Mouse (Mus musculus) heart, postnatal 25 days (tissue): ENCODE measurements at regions not wholly inside any gene's neighbourhood (a gene's known extent, or its start where the extent isn't known, plus 50 kb on each side); places are given as distances from the start of the nearest gene placed in this dataset.
A peak's percentile ranks its signal among the peaks of the same experiment; 100 is the strongest.

Source experiments
- DNase-seq: peaks from one replicate; pipeline ENCODE4 v3.0.0; 2022; ENCODE audit warnings: low spot score
- intact Hi-C: fragments of 180-260 bp; cut with DNase I; formaldehyde crosslinking; loops from one replicate; pipeline ENCODE4 v1.15.1; 2025

DNA sequence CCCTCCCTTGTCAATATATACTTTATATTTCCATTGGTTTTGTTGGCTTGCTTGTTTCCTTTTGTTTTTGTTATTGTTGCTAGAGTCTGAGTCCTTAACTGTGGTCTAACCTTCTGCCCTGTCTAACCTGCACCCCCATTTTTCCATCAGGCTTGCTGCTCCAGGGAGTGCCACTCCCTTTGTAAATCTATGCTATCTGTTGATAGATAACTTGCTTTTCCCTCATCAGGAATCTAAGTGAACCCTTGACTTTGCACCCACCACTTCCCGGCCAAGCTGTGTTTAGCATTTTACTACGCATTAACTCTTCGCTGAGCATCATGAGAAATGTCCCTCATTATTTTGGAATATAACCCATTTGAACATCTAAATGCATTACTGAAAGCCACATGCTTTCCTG, 193.8 kb upstream of the Mctp2 start:
- intact Hi-C loops: no loop called here
- DNase-seq: no peak

- DNase-seq: no peak
- intact Hi-C loops: no loop called here
These were observed 194.6 kb upstream of the Mctp2 start for GRCm38 (mm10) chr7:72500996-72501395.

DNA sequence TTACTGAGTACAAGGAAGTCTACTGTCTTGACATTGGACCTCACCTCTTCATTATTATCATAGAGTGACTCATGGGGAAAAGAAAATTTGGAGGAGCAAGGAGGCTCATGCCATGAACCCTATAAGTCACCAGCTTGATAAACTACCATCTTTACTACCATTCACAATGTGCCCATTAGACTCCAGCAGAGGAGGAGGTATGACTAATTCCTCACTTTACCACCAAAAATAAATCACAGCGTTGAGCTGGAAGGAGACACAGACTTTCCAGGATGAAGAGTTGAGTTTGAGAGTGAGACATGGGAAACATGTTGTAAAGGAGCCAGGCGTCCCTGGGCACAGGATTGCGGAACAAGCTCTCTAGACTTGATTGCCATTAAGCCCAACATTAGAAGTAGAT, 195.0 kb upstream of the Mctp2 start:
- no peak for DNase-seq
- intact Hi-C loops: no loop called here

DNA sequence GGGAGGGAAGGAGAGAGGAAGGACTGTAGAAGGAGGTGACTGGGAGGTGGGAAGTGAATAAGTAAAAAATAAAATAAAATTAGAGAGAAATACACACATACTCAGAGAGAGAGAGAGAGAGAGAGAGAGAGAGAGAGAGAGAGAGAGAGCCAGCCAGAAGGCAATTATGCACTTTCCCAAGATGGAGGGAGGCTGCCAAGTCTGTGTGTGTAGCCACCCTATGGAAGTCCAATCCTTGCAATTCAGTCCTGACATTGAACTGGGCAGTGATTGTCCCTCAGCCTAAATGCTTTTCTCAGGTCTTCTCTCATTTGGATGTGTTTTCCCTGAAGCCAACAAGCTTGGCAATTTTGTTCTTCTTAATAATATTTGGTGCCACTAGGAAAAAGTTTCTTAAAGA, 197.3 kb upstream of the Mctp2 start:
- DNase-seq: no peak
- intact Hi-C loops: no loop called here

GRCm38 (mm10) chr7:72504268-72504667, 197.9 kb upstream of the Mctp2 start:
- intact Hi-C loops: no loop called here
- peak; percentile 17 for DNase-seq

DNA sequence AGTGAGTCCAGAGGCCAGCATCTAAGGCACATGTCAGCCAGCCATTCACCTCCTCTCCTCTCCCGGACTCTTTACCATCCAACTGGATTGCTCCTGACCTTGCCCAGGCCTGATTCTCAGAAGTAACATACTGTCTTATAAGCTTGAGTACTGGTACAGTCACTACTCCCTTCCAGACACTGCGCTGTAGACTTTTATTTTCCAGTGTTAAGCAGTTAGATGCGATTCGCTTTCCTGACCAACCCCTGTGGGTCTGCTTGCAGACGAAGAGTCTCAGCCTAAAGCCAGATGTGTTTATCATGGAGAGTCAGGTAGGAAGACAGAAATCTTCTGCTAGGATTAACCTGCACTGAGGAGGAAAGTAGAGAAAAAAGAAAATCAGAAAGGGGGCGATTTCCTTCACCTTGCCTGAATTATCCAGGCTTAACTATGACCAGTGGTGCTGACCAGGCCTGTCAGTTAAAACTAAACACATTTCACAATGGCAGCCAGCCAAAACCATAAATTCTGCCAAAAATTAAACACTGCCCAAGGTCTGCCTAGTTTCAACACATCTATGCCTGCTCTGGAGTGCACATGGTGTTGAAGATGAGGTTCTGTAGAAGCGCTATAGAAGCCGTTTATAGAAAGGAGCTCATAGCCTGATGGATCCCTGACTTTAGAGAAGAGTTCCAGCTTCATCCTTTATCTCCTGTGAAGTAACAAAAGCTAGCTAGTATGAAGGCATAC, 199.5 kb upstream of the Mctp2 start:
- DNase-seq: no peak
- intact Hi-C loops: no loop called here

DNA sequence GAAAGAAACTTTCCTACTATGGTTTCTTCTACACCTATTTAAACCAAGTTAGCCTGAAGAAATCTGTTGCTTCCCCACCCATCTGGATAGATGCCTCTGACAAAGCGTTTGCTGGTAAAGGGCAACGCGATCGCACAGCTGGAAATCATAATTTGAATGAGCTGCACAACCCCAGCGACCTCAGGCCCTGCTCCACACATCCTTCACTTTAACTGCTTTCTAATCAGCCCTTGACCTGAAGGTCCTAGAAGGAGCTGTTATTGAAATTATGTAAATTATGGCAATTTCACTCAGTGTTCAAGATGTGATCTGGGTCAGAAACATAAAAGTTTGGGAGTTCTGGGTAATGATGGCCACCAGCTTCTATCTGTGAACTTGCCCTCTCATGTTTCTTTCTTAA, 201.5 kb upstream of the Mctp2 start:
- no peak for DNase-seq
- intact Hi-C loops: no loop called here

DNA sequence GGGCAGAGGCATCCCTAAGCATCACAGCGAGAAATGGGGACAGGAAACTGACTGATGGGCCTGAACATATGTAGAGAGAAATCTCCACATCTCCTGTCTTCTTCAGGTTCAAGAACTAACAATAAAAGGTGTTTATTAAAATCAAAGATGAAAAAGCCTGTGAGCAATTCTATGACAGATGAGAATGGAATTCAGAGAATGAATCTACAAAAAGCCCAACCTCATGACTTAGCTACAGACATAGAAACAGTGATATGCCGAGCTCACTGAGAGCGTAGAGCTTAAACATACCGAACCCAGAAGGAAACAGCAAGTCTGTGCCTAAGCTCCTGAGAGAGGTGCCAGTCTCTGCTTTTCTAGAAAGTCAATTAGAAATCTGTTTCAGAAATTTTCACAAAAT, 203.7 kb upstream of the Mctp2 start:
- intact Hi-C loops: no loop called here
- DNase-seq: no peak

GRCm38 (mm10) chr7:72513446-72513845, 207.0 kb upstream of the Mctp2 start:
- no peak for DNase-seq
- intact Hi-C loops: no loop called here

- intact Hi-C loops: no loop called here
- no peak for DNase-seq
These were observed 208.4 kb upstream of the Mctp2 start for GRCm38 (mm10) chr7:72514851-72515250.

DNA sequence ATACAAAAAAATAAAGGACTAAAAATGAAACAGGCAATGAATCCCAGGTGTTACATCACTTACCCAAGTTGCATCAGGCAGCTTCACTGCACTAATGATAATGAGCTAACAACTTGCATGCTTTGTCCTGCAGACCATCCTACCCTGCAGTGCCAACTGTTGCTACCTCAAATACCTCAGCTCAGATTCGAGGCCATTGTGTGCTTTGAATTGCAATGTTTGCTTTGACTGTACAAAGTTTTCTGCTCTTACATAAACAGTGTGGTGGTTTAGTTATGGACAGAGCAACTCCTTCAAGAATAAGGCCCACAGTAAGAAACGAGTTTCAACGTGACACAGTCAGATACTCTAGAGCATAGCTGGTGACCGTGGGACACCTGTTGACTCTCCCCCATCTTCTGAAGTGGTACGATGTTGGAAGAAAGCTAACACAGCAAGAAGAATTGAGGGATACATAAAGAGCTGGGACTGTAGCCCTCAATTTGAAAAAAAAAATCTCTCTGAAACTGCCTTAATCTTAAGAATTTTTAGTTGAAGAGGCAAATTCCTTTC, 212.1 kb upstream of the Mctp2 start:
- no peak for DNase-seq
- intact Hi-C loops: no loop called here

DNA sequence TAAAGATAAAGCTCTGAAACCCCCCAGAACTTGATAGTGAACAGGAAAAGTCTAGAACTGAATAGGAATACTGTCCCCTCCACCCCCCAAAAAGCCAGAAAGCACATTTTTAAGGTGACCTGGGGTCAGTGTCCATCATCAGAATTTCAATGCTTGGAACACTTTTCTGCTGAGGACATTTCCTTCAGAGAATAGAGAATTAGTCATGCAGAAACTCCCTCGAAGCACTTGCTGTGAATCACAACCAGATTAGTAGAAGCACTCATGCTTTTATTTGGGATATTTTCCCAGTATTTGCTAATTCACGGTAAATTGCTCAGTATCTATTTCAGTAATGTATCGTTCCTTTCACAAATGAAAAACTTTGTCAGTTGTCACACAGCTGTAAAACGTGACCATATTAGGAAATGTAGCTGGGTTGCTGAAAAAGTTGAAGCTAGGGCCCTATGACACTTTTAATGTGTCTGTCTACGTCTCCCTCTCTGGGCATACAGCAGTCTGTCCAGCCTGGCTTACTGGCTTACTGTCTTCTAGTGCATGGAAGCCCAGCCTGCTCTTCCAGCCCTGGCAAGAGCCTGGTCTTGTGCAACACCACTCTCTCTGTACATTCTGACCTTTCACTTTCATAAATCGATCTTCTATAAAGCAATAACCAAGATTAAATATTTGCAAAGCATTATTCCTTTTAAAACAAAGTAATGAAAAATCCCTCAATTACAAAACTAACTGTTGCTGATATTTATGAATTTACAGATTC, 213.1 kb upstream of the Mctp2 start:
- intact Hi-C loops: no loop called here
- no peak for DNase-seq

DNA sequence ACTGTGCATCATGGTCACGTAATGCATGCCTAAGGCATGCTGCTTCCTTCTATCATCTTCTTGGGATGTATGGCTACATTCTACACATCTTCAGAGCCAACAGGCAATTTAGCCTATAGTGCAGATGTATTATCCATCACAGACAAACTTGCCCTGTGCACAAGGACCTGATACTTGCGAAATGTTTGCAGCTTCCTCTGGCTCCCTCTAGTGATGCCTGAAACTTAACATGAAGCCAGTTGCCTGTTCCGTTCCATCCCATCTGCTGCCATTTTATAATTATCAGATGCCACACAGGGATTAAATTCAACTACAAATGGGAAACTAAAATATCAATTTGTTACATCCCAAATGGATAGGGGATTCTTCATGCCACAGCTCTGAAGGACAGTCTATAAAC, 222.5 kb upstream of the Mctp2 start:
- DNase-seq: no peak
- intact Hi-C loops: no loop called here

DNA sequence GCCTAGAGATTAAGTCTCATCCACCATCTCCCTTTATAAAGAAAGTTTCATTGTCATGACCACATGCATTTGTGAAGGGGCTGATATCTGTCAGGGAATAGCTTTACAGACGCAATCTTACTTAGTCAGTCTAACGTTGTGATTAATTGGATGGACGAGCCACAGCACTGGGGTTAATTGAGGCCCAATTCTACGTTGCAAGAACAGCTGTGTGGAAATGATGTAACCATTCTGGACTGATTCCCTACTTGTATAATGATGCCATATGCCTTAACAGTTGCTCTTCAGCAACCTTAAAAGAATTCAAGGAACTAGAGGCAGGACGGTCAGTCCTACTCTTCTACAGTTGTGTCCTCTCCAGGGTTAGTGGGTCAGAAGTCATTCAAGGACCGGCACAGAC, 231.9 kb upstream of the Mctp2 start:
- no peak for DNase-seq

DNA sequence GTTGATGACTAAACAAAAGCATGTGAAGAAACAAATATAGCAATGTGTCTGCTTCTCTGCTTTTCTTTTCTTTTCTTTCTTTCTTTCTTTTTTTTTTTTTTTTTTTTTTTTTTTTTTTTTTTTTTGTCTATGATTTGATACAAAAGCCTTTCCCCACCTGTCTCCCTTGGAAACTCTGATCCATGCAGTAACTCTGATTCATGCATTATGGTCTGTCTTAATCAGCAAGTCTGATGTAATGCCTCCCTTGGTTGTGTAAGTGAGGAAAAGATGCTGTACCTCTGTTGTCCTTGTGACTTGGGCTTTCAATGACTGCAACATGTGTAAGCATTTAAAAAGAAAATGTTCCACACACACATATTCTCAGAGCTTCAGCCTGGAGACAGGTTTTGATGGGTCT, 233.5 kb upstream of the Mctp2 start:
- intact Hi-C loops: no loop called here

More for the DNA sequence above, 231.9 kb upstream of the Mctp2 start:
- intact Hi-C loops: no loop called here

GRCm38 (mm10) chr7:72541521-72542478, 235.4 kb upstream of the Mctp2 start:
- intact Hi-C loops: no loop called here
- no peak for DNase-seq

More for the DNA sequence above, 233.5 kb upstream of the Mctp2 start:
- no peak for DNase-seq

DNA sequence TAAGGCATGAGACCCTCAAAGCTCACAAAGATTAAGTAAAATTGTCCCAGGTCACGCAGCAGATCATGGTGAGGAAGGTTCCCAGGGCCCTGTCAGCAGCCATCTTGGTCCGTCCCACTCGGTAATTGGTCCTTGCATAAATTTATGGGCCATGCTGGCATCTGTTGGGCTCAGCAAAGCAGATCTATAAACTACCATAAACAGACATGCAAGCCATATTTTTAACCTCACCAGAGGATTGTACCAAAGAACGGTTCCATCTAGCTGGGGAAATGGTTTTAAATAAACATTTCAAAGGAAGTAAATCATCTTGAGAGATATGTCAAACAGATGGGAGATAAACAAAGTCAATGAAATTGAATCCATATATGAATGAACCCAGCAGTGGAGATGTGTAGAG, 237.1 kb upstream of the Mctp2 start:
- intact Hi-C loops: no loop called here
- DNase-seq: no peak

DNA sequence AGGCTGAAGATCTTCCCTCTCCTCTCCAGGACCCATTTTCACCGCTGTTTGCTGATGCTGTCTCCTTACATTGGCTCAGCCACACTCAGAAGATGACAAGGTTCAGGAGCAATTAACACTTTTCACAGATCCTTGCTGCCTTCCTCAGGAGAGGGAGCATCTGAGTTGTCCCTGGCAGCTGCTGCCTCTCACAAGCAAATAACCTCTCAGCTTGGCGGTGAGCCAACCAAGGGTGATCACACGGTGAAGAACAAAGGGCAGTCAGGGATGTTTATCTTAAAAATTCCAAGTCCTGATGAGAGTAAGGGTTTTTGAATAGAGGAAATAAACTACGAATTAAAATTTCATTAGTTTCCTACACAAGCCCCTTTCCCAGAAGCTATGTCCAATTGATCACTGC, 237.5 kb upstream of the Mctp2 start:
- intact Hi-C loops: no loop called here
- DNase-seq: no peak

DNA sequence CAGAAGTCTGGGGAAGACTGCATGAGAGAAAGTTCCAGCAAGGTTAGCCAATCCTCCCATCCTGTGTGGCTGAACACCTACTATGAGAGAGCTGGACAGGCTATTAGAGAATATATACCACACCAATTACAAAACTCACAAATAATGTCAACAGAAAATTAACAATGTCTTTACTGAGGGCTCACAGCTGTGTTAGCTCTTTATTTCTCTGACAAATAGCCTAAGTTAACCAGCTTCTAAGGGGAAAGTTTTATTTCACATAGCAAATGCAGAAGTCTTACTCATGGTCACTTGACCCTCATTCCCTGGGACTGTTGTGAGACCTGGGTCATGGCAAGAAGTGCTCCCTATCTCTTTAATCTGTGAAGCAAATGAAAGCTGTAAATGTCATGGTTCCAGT, 261.0 kb upstream of the Mctp2 start:
- intact Hi-C loops: no loop called here
- no peak for DNase-seq

DNA sequence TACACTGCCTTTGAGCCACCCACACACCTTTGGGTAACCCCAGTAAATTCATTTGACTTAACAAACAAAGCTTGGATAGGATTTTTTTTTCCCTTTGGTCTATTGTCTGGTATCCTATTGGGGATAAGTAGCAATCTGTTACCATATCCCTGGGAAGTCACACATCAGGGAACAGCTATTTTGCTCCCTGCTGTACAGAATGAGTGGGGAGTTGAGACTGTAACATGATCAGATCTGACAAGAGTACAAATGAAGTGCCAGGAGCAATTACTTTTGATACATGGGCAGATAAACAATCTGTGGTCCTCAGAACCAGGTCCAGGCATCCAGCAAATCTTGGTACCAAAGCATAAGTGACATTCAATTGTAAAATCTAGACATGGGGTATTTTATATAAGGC, 262.8 kb upstream of the Mctp2 start:
- no peak for DNase-seq
- intact Hi-C loops: no loop called here
